Mouse (Mus musculus): ENCODE measurements around the gene Tmem220. TPM values are rescaled to one million over a fixed set of nuclear protein-coding genes. Genes with fewer than 3 reads are reported as not detected.
"Not testable (repeated sequence)": the region's sequence is repeated elsewhere in the genome, so short reads cannot be mapped to it uniquely, and the experiment has no call there.

Tmem220 gene
- polyA plus RNA-seq, 1 experiment from 2014 or later = 4.2 TPM

DNA sequence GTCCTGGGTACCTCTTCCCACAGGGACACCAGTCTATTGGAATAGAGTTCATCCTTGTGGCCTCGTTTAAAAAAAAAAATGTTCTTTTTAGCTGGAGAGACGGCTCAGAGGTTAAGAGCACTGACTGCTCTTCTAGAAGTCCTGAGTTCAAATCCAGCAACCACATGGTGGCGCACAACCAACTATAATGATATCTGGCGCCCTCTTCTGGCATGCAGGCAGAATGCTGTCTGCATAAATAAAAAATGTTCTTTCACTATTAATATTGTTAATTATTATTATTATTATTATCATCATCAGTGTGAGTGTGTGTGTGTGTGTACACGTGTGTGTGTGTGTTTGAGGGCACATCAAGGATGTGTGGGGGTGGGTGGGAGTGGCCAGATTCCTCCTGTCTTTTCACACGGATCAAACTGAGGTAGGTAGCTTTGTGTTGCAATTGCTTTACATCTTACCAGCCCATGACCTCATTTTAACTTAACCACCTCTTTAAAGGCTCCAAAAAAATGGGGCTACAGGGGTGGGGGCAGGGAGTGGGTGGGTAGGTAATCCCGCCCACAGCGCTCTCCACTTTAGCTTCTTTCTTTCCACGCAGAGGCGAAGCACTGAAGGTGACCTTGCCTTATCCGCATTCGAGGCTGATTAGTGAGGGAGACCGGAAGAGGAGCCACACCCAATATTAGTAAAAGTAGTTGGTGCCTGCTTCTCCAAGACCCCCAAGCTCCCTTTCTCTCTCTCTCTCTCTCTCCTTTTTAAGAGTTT is 2.4 kb upstream of the Tmem220 start:
- Histone ChIP-seq H3K27ac (ENCODE audit: low read depth) (no peak overlapping the region), H3K4me3 (ENCODE audit: low read depth, low read length) (no peak overlapping the region), H3K9me3 (ENCODE audit: low read length) (no peaks in the 10 kb centered on the region), H3K36me3 (replicated peaks; ENCODE audit: insufficient read depth, low read length) (no peaks in the 10 kb centered on the region), H3K27me3 (ENCODE audit: insufficient read depth, low read length) (0 out of 2 replicates have a peak, but pooled peaks cover 3% of the 10 kb centered on the region), H3K4me1 (ENCODE audit: insufficient read depth) (0 out of 2 replicates have a peak, but pooled peaks cover 8% of the 10 kb centered on the region), H3K4me2 (ENCODE audit: low read depth, low read length) (no peak overlapping the region), H3K9ac (replicated peaks) (no peak overlapping the region)
- ATAC-seq (no peak), DNase-seq (peak; percentile 29)
- TF ChIP-seq EP300 (IDR thresholded peaks at IDR 0.05; ENCODE audit: low read depth) = no peak
- TF ChIP-seq CTCF (IDR thresholded peaks at IDR 0.05; ENCODE audit: low read depth) = peak; percentile 67
- WGBS (ENCODE audit: insufficient replicate concordance) = 74% methylated on average over 13 of the region's 13 CpGs

DNA sequence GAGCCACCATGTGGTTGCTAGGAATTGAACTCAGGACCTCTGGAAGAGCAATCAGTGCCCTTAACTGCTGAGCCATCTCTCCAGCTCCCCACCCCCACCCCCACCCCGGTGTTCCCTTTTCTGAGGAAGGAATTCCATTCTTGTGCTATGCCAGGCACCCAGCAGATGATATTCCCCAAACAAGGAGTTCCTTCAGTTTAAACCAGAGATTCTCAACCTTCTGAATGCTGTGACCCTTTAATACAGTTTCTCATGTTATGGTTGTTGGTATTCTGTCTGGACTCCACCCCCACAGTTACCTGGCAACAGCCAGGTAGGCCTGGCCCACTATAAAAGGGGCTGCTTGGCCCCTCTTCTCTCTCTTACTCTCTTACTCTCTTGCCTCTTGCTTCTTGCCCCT is 1.8 kb upstream of the Tmem220 start:
- H3K27me3 ChIP-seq (ENCODE audit: insufficient read depth, low read length); H3K4me2 ChIP-seq (ENCODE audit: low read depth, low read length); H3K9ac ChIP-seq (replicated peaks); H3K27ac ChIP-seq (ENCODE audit: low read depth); ATAC-seq; H3K4me1 ChIP-seq (ENCODE audit: insufficient read depth); H3K9me3 ChIP-seq (ENCODE audit: low read length); DNase-seq; H3K4me3 ChIP-seq (ENCODE audit: low read depth, low read length); H3K36me3 ChIP-seq (replicated peaks; ENCODE audit: insufficient read depth, low read length): not testable (repeated sequence)
- WGBS (ENCODE audit: insufficient replicate concordance) = 43% methylated on average over 1 of the region's 1 CpGs

- DNase-seq (no peak), ATAC-seq (no peak)
- Histone ChIP-seq H3K36me3 (replicated peaks; ENCODE audit: insufficient read depth, low read length) (no peaks in the 10 kb centered on the region), H3K9ac (replicated peaks) (no peak overlapping the region), H3K27ac (ENCODE audit: low read depth) (no peak overlapping the region), H3K27me3 (ENCODE audit: insufficient read depth, low read length) (0 out of 2 replicates have a peak, but pooled peaks cover 3% of the 10 kb centered on the region), H3K9me3 (ENCODE audit: low read length) (no peaks in the 10 kb centered on the region), H3K4me3 (ENCODE audit: low read depth, low read length) (no peak overlapping the region), H3K4me1 (ENCODE audit: insufficient read depth) (0 out of 2 replicates have a peak, but pooled peaks cover 8% of the 10 kb centered on the region), H3K4me2 (ENCODE audit: low read depth, low read length) (peak overlapping the region; percentile 75)
- WGBS (ENCODE audit: insufficient replicate concordance) = 43% methylated on average over 6 of the region's 6 CpGs
- TF ChIP-seq EP300 (IDR thresholded peaks at IDR 0.05; ENCODE audit: low read depth) = no peak
- no peak for TF ChIP-seq CTCF (IDR thresholded peaks at IDR 0.05; ENCODE audit: low read depth)
Measured at GRCm38 (mm10) chr11:67023802-67024340, 1.1 kb upstream of the Tmem220 start.

GRCm38 (mm10) chr11:67030904-67031602 is 6.1 kb downstream of the Tmem220 start:
- no peak overlapping the region for H3K4me2 ChIP-seq (ENCODE audit: low read depth, low read length)
- WGBS (ENCODE audit: insufficient replicate concordance) = 43% methylated on average over 16 of the region's 16 CpGs
- no peaks in the 10 kb centered on the region for H3K36me3 ChIP-seq (replicated peaks; ENCODE audit: insufficient read depth, low read length)
- peak; percentile 33 for DNase-seq
- H3K27me3 ChIP-seq (ENCODE audit: insufficient read depth, low read length) = no peaks in the 10 kb centered on the region
- TF ChIP-seq EP300 (IDR thresholded peaks at IDR 0.05; ENCODE audit: low read depth) (no peak), CTCF (IDR thresholded peaks at IDR 0.05; ENCODE audit: low read depth) (peak; percentile 13; the same call in 1 of the 2 replicates)
- no peaks in the 10 kb centered on the region for H3K9me3 ChIP-seq (ENCODE audit: low read length)
- no peak for ATAC-seq
- H3K4me3 ChIP-seq (ENCODE audit: low read depth, low read length) = no peak overlapping the region
- peaks cover 9% of the 10 kb centered on the region; the same call in 1 of the 2 replicates for H3K4me1 ChIP-seq (ENCODE audit: insufficient read depth)
- H3K27ac ChIP-seq (ENCODE audit: low read depth) = no peak overlapping the region
- H3K9ac ChIP-seq (replicated peaks) = no peak overlapping the region

GRCm38 (mm10) chr11:67031603-67031915 is 6.6 kb downstream of the Tmem220 start:
- H3K27me3 ChIP-seq (ENCODE audit: insufficient read depth, low read length) = no peaks in the 10 kb centered on the region
- H3K9me3 ChIP-seq (ENCODE audit: low read length) = no peaks in the 10 kb centered on the region
- WGBS (ENCODE audit: insufficient replicate concordance) = 62% methylated on average over 2 of the region's 2 CpGs
- no peak overlapping the region for H3K4me3 ChIP-seq (ENCODE audit: low read depth, low read length)
- no peak for TF ChIP-seq CTCF (IDR thresholded peaks at IDR 0.05; ENCODE audit: low read depth)
- no peak for TF ChIP-seq EP300 (IDR thresholded peaks at IDR 0.05; ENCODE audit: low read depth)
- no peaks in the 10 kb centered on the region for H3K36me3 ChIP-seq (replicated peaks; ENCODE audit: insufficient read depth, low read length)
- H3K9ac ChIP-seq (replicated peaks) = no peak overlapping the region
- peaks cover 9% of the 10 kb centered on the region; the same call in 1 of the 2 replicates for H3K4me1 ChIP-seq (ENCODE audit: insufficient read depth)
- no peak overlapping the region for H3K27ac ChIP-seq (ENCODE audit: low read depth)
- H3K4me2 ChIP-seq (ENCODE audit: low read depth, low read length) = no peak overlapping the region
- no peak for ATAC-seq
- no peak for DNase-seq

DNA sequence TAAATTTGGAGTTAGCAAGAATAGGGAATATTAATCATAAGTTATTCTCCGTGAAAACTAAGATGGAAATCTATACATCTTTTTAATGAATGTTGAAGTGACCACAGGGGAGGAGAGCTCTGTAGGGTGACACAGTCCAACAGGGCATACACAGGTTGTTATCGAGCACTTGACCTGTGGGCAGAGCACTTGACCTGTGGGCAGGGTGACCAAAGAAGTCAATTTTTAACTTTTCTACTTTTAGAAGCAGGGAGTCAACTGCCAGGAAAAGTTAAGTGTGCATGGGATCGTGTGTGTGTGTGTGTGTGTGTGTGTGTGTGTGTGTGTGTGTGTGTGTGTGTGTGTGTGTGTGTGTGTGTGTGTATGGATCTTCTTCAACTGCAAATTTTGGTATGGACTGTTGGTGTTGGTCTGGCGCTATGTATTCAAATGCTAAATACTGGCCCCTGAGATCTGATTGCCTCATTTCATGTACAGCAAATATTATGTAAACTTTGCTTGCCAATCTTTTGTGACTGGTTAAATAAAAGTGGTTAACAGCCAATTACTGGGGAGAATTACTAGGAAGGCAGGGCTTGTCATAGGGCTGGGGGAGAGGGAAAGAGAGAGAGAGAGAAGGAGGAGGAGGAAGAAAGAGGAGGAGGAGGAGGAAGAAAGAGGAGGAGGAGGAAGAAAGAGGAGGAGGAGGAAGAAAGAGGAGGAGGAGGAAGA is 10.0 kb downstream of the Tmem220 start:
- peak; percentile 93 for ATAC-seq
- TF ChIP-seq EP300 (IDR thresholded peaks at IDR 0.05; ENCODE audit: low read depth) (no peak), CTCF (IDR thresholded peaks at IDR 0.05; ENCODE audit: low read depth) (no peak)
- peaks cover 9% of the 10 kb centered on the region; the same call in 1 of the 2 replicates for H3K4me1 ChIP-seq (ENCODE audit: insufficient read depth)
- H3K27me3 ChIP-seq (ENCODE audit: insufficient read depth, low read length) = no peaks in the 10 kb centered on the region
- WGBS (ENCODE audit: insufficient replicate concordance) = 53% methylated on average over 4 of the region's 4 CpGs
- H3K4me2 ChIP-seq (ENCODE audit: low read depth, low read length) = peak overlapping the region; percentile 31; the same call in 1 of the 2 replicates
- H3K27ac ChIP-seq (ENCODE audit: low read depth) = peak overlapping the region; percentile 83
- H3K36me3 ChIP-seq (replicated peaks; ENCODE audit: insufficient read depth, low read length) = peaks cover 17% of the 10 kb centered on the region
- H3K9ac ChIP-seq (replicated peaks) = no peak overlapping the region
- no peaks in the 10 kb centered on the region for H3K9me3 ChIP-seq (ENCODE audit: low read length)
- DNase-seq = peak; percentile 41
- no peak overlapping the region for H3K4me3 ChIP-seq (ENCODE audit: low read depth, low read length)

Data from liver, postnatal 0 days (tissue).